Mouse (Mus musculus): ENCODE measurements around the gene Prkab1. TPM values are rescaled to one million over a fixed set of nuclear protein-coding genes. Genes with fewer than 3 reads are reported as not detected.

The Prkab1 gene
- polyA plus RNA-seq, 1 experiment from 2014 or later: 60.1 TPM

DNA sequence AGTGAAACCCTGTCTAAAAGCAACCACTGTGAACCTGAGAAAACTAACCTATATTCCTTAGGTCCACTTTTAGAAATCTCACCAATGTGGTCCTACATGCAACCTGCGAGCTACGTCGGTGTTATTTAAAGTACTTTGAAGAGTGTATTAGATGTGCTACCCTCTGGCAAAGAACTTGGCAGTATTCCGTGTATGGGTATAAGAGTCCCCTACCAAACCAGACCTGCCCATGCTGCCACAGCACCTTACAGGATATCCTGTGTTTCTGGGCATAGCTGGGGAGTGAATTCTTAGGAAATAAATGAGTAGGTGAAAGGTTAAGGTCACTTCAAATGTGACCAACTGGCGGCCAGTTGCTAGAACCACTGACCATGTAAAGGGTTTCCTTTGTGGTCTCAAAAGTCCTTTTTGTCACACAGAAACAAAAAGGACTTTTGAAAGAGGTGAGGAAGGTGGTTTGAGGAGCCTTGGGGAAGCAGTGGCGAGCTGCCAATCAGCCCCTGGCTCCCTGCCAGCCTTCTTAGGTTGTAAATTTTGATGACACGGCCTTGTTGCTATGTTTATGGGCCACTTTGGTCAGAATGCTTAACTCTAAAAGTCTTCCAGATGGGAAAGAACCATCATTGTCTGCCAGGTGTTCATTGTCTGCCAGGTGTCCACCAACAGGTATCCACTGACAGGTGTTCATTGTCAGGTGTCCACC lies 41.5 kb downstream of the Prkab1 start:
- DNase-seq (ENCODE audit: low spot score): no peak

DNA sequence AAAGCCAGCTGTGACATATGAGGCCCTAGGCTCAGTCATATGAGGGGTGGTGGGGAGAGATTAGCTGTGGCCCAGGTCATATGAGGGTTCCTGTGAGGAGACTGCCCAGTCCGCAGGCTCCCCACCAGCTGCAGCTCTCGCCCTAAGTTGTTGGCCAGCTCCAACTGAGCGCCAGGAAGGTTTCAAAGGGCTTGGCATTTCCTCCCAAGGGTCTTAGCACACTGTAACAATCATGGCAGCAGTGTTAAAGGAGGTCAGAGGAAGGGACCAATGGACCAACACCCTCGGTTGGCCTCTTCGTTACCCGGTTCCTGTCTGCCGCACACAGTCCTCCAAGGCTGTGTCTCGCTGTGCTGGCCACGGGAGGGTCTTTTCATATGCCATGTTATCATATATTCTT lies 43.8 kb downstream of the Prkab1 start:
- no peak for DNase-seq (ENCODE audit: low spot score)

DNA sequence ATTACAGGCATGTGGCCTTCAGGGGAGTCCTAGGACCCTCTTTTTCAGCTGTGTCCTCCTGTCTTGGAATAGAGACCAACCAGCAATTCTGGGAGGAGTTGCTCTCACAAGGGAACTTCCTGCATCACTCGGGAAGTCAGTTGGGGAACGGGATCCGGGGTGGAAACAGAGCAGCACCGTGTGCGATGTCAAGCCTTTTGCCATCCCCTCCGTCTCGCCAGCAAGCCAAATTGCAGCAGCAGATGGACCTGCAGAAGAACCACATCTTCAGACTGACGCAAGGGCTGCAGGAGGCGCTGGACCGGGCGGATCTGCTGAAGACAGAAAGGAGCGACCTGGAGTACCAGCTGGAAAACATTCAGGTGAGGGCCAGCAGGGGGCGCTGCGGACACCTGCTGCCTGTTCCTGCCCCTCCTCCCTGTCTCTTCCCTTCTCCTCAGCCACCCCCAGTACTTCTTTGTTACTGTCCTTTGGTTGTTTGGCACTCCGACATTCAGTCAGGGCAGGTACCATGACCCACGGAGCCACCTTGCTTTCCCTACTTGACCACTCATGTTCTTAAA lies 45.1 kb downstream of the Prkab1 start:
- DNase-seq (ENCODE audit: low spot score): peak; percentile 6

DNA sequence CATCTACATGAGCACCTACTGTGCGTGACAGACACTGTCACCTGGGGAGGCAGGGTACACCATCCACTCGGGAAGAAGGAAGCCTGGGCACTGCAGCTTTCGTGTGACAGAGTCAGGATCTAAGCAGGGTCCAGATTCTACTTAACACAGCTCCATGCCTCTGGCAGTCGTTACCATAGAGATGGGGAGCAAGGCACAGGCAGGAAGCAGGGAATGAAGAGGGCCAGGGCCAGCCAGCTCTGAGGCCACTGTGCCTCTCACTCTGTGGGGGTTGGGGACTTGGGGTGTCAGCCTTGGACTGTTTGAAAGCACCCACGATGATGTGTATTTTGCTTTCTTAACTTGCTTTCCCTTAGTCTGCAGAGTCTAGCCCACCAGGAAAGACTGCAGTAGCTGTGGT lies 46.1 kb downstream of the Prkab1 start:
- DNase-seq (ENCODE audit: low spot score): no peak

DNA sequence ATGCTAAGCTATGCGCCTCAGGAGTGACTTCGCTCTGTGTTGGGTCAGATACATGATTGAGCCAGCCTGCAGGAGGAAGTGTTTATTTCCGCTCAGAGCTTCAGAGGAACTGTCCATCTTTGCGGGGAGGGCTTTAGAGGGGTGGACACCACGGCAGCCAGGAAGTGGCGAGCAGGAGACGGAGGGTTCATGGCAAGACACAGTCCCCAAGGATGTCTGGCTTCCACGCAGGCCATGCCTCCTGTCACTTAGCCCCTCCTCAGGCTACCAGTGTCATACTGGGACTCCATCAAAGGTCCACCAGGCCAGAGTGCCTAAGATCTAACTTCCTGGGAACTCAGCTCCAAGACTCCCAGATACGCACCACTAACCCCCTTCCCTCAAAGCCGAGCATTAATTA lies 46.6 kb downstream of the Prkab1 start:
- DNase-seq (ENCODE audit: low spot score): no peak

DNA sequence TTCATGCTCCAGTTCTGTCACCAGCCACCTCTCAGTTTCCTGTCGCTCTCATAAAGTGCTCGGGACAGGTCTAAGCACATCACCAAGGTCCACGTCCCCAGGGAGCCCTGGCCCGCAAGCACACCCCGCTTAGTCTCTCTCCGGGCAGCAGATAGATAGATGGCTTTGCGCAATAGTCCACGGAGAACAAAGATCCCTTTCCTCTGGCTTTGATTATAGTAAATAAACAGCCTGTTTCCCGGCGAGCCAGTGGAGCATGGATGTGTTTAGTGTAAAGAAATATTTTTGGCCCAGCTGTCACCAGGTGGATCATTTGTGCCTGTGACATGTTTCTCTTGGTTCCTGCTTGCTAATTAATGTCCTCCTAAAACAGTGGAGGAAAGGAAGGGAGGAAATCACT lies 47.0 kb downstream of the Prkab1 start:
- DNase-seq (ENCODE audit: low spot score): no peak

DNA sequence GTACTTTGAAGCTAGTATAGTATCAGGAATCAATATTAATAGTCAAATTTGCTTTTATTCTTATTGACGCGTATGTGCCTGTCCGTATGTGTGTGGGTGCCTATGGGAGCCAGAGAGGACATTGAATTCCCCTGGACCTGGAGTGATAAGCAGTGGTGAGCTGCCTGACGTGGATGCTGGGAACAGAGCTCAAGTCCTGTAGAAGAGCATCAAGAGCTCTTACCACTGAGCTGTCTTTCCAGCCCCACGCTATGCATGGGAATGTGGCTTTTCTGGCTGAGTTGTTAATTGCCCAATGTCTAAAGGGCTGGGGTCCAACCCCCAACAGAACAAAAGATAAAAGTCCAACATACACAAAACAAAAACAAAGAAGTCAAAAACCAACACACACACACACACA lies 47.9 kb downstream of the Prkab1 start:
- no peak for DNase-seq (ENCODE audit: low spot score)

DNA sequence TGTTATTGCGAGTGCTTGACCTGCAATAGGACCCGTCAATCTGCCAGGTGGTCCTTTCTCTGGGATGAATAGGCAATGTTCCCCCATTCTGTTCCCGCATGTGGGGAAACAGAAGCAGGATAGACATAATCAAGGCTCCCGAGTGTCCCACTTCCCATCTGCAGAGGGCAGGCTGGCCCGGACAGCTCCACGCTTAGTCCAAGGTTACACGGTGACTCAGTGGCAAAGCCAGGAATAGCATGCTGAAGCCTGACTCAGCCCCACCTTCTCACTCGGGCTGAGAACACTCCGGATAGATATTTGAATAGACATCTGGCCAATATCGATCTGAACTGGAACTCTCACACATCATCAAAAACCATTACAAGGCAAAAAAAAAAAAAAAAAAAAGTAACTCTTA lies 48.6 kb downstream of the Prkab1 start:
- no peak for DNase-seq (ENCODE audit: low spot score)

DNA sequence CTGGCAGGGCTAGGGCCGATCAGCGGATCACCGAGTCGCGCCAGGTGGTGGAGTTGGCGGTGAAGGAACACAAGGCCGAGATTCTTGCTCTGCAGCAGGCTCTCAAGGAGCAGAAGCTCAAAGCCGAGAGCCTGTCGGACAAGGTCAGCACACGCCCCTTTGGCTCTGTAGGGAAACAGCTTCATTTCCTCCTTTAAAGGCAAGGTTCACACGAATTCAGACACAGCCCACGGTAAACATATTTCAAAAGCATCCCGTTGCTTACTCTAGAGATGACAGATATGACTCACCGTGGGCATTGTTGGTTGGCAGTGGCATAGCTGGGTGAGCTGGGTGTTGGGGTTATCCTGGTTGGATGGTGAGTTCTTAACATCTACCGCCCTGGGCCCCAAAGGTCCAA lies 53.1 kb downstream of the Prkab1 start:
- no peak for DNase-seq (ENCODE audit: low spot score)

Other genes with a start within 250 kb of the Prkab1 start
- gene Cit, start 179.2 kb downstream of the Prkab1 start, polyA plus RNA-seq (2015; fragmentation: Nextera tagmentation; extraction: Ambion mirVana): 16.4 and 19.9 TPM in 2 replicates
- gene Tmem233, start 58.7 kb upstream of the Prkab1 start, polyA plus RNA-seq (2015; fragmentation: Nextera tagmentation; extraction: Ambion mirVana): not detected in 2 replicates